Mouse (Mus musculus): ENCODE measurements around the gene Chst3. TPM values are rescaled to one million over a fixed set of nuclear protein-coding genes. Genes with fewer than 3 reads are reported as not detected.

Chst3 gene
- polyA plus RNA-seq (2014; fragmentation: Illumina TruSeq; extraction: RNeasy Lipid Tissue Mini Kit (QIAGEN cat#74804); ENCODE audit: low read depth, low replicate concordance), result 0.19 TPM

DNA sequence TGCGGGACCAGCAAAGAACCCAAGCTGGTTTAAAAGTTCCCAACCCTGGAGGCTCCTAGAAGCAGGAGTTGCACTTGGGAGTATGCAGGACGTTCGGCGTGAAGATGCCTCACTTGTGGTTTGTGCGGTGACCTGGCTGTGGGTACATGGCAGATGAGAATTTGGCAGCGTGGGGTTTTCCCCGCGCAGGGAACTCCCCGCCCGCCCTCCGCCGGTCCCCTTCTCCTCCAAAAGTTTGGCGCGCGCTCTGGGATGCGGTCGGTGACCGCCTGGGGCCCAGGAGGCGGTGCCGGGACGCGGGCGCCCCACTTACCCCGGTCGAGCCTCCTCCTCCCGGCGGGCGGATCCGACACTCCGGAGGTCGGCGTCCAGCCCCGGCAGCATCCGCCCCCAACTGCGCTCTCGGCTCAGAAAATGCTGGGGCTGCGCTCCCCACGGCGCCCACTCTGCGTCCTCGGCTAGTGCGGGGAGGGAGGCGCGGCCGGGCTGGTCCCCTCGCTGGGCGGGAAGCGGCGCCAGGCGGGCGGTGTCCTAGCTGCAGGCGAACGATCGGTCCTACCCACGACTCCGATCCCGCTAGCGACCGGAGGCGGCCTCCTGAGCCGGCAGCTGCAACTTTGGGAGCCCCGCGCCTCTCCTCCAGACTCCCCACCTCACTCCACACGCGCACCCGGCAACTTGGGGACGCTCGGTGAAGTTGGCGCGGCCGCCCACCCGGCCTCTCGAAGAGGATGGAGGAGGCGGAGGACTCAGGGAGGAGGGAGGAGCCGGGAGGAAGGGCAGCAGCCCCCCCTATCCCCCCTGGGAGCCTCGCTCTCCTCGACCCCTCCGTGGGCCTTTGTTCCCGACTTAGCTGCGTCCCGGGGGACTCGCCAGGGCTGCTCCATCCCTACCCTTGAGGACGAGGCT lies at the start of gene Chst3:
Chst3 (minus strand) TSS at position 670 of the 909 bp plus-strand sequence.

Other genes starting within 250 kb of the Chst3 start
- gene Ascc1, start 216.5 kb downstream of the Chst3 start, polyA plus RNA-seq (2014; fragmentation: Illumina TruSeq; extraction: RNeasy Lipid Tissue Mini Kit (QIAGEN cat#74804); ENCODE audit: low read depth, low replicate concordance), result 6.9 TPM
- gene Anapc16, start 216.1 kb downstream of the Chst3 start, polyA plus RNA-seq (2014; fragmentation: Illumina TruSeq; extraction: RNeasy Lipid Tissue Mini Kit (QIAGEN cat#74804); ENCODE audit: low read depth, low replicate concordance), result 20.3 TPM
- gene Spock2, start 113.0 kb downstream of the Chst3 start, polyA plus RNA-seq (2014; fragmentation: Illumina TruSeq; extraction: RNeasy Lipid Tissue Mini Kit (QIAGEN cat#74804); ENCODE audit: low read depth, low replicate concordance), result 0.19 TPM
- gene Psap, start 58.4 kb upstream of the Chst3 start, polyA plus RNA-seq (2014; fragmentation: Illumina TruSeq; extraction: RNeasy Lipid Tissue Mini Kit (QIAGEN cat#74804); ENCODE audit: low read depth, low replicate concordance), result 85.8 TPM
- gene Vsir, start 127.6 kb upstream of the Chst3 start, polyA plus RNA-seq (2014; fragmentation: Illumina TruSeq; extraction: RNeasy Lipid Tissue Mini Kit (QIAGEN cat#74804); ENCODE audit: low read depth, low replicate concordance), result 1.1 TPM
- gene Gm17455, start 180.5 kb upstream of the Chst3 start, polyA plus RNA-seq (2014; fragmentation: Illumina TruSeq; extraction: RNeasy Lipid Tissue Mini Kit (QIAGEN cat#74804); ENCODE audit: low read depth, low replicate concordance), result not detected